ENCODE assay signal across 15 mouse cellular contexts in the genomic region with DNA sequence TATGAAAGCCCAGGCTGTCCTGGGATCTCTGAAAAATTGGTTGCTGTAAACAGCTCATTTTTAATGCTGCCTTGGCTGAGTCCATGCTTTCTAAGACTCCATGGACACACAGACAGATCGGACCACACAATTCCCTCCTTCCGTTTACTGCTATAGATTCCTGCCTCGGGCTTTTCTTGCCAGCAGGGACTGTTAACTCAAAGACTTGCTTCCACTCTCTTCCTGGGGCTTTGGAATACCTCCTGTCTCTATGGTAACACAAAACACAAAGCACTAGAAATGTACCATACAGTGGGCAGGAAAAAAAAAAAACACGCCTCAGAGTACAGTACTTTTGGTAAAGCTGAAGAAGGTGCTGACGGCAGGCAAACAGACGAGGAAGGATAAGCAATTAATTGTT.
DNase-seq lines count a peak whose midpoint lies in the region; ATAC-seq lines count a peak whose summit lies in the region.
"Had no signal": no experiment of that assay in that cellular context is flagged by ENCODE, and none has a peak within 500 bp of the region (broad histone marks: within the 10 kb centered on the region; RNA-seq: fewer than 3 reads in every experiment).

No protein-coding gene starts in this region.

- H3K36me3 ChIP-seq in forebrain, embryonic 15.5 days = no peaks in the 10 kb centered on the region
- H3K36me3 ChIP-seq in hindbrain, embryonic 16.5 days (ENCODE audit: control insufficient read depth, insufficient read depth, low read length) = no peaks in the 10 kb centered on the region
- H3K36me3 ChIP-seq: embryonic facial prominence, embryonic 15.5 days; limb, embryonic 12.5 days had no signal

- no peak overlapping the region for H3K4me3 ChIP-seq in forebrain, embryonic 15.5 days
- no peak overlapping the region for H3K4me3 ChIP-seq in hindbrain, embryonic 16.5 days (ENCODE audit: low read length)
- H3K4me3 ChIP-seq: embryonic facial prominence, embryonic 15.5 days; limb, embryonic 12.5 days had no signal

- no peaks in the 10 kb centered on the region for H3K9me3 ChIP-seq in forebrain, embryonic 15.5 days
- H3K9me3 ChIP-seq in hindbrain, embryonic 16.5 days (ENCODE audit: control insufficient read depth, low read length) = no peaks in the 10 kb centered on the region
- H3K9me3 ChIP-seq: embryonic facial prominence, embryonic 15.5 days; limb, embryonic 12.5 days had no signal

- no peak overlapping the region for H3K27ac ChIP-seq in forebrain, embryonic 15.5 days (replicated peaks)
- H3K27ac ChIP-seq in hindbrain, embryonic 16.5 days (ENCODE audit: low read depth, low read length) = no peak overlapping the region
- H3K27ac ChIP-seq: embryonic facial prominence, embryonic 15.5 days; limb, embryonic 12.5 days; liver, embryonic 14.5 days had no signal

- H3K4me2 ChIP-seq in forebrain, embryonic 15.5 days (replicated peaks) = no peak overlapping the region
- H3K4me2 ChIP-seq in hindbrain, embryonic 16.5 days (ENCODE audit: low read length) = peak overlapping the region; percentile 25; the same call in 1 of the 2 replicates
- H3K4me2 ChIP-seq: embryonic facial prominence, embryonic 15.5 days; limb, embryonic 12.5 days had no signal

- H3K27me3 ChIP-seq in forebrain, embryonic 15.5 days = no peaks in the 10 kb centered on the region
- no peaks in the 10 kb centered on the region for H3K27me3 ChIP-seq in hindbrain, embryonic 16.5 days (replicated peaks; ENCODE audit: control insufficient read depth, insufficient read depth, low read length)
- H3K27me3 ChIP-seq: embryonic facial prominence, embryonic 15.5 days; limb, embryonic 12.5 days had no signal

- peak; percentile 78 for ATAC-seq in forebrain, embryonic 15.5 days (replicated peaks)
- peak; percentile 91 for ATAC-seq in hindbrain, embryonic 16.5 days

- peak; percentile 15 to 42 for DNase-seq in left cerebral cortex, postnatal 14 days (ENCODE audit: low spot score in 2 of 2)
- no peak for DNase-seq in left cerebral cortex, adult 11 months (ENCODE audit: low spot score)
- peak; percentile 8 for DNase-seq in R1 (ENCODE audit: low read depth, low spot score)
- DNase-seq in testis, postnatal 14 days (ENCODE audit: low spot score) = no peak
- DNase-seq in thymus, adult 18-20 months = no peak
- no peak for DNase-seq in T-cell, adult 2 months (ENCODE audit: low spot score)
- DNase-seq: cerebellum, adult 2 months; kidney, adult 8-10 months; kidney, postnatal 4 days; right cerebral cortex, postnatal 25 days had no signal

- intact Hi-C loops in left cerebral cortex, postnatal 14 days (cut with DNase I) = loop anchor here (5.0 kb wide), 1 partner anchor 105 kb away; no protein-coding TSS in a partner anchor

- peaks cover 16% of the 10 kb centered on the region for H3K4me1 ChIP-seq in forebrain, embryonic 15.5 days
- H3K4me1 ChIP-seq in hindbrain, embryonic 16.5 days (ENCODE audit: control insufficient read depth, insufficient read depth, low read depth, low read length) = peaks cover 4% of the 10 kb centered on the region
- H3K4me1 ChIP-seq: embryonic facial prominence, embryonic 15.5 days had no signal

- no peak overlapping the region for H3K9ac ChIP-seq in forebrain, embryonic 15.5 days (replicated peaks)
- H3K9ac ChIP-seq in hindbrain, embryonic 16.5 days (ENCODE audit: low read depth, low read length) = no peak overlapping the region
- H3K9ac ChIP-seq: embryonic facial prominence, embryonic 15.5 days; limb, embryonic 12.5 days; liver, embryonic 14.5 days had no signal

- WGBS in forebrain, embryonic 15.5 days = 9% methylated on average over 6 of the region's 6 CpGs
- 13% methylated on average over 6 of the region's 6 CpGs for WGBS in hindbrain, embryonic 16.5 days

Comparison
In these comparisons a context has a peak if more than half of its experiments do, and no peak if none do; other contexts are left out.
1. DNase-seq: peak in left cerebral cortex, postnatal 14 days (2 of 2) and R1 (single experiment); none in left cerebral cortex, adult 11 months (single experiment), testis, postnatal 14 days (single experiment), thymus, adult 18-20 months (0 of 2) and T-cell, adult 2 months (single experiment).